Mouse (Mus musculus): ENCODE results near the gene Qrsl1. TPM values are rescaled to one million over a fixed set of nuclear protein-coding genes. Genes with fewer than 3 reads are reported as not detected.

Qrsl1 gene
- polyA plus RNA-seq, 1 experiment, result 20.7 TPM

DNA sequence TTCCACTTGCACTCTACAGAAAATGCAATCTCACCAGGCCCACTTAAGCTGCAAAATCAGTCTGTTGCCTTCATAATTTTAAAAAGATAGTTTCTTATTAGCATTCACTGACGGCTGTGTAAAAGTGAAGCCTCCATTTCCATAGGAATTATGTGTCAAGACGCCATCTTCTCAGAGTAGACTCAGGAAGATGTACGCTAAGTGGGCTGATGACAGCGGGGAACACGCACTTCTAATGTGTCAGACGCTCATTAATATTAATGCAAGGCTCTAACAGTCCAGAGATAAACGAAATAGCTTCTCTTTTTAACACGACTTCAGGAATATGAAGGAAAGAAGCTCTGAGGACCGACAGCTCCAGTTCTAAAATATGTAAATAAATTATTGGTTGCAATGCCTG is 13.9 kb downstream of the Qrsl1 start:
- no peak for DNase-seq (ENCODE audit: extremely low spot score in 1 of 2, low spot score in 1 of 2)

GRCm38 (mm10) chr10:43871458-43871857 is 30.1 kb downstream of the Qrsl1 start:
- no peak for DNase-seq (ENCODE audit: extremely low spot score in 1 of 2, low spot score in 1 of 2)

GRCm38 (mm10) chr10:43870752-43871151 is 30.8 kb downstream of the Qrsl1 start:
- peak in 1 of 2 experiments; percentile 12 for DNase-seq (ENCODE audit: extremely low spot score in 1 of 2, low spot score in 1 of 2)

GRCm38 (mm10) chr10:43856351-43856750 is 45.2 kb downstream of the Qrsl1 start:
- peak in 1 of 2 experiments; percentile 2 for DNase-seq (ENCODE audit: extremely low spot score in 1 of 2, low spot score in 1 of 2)

DNA sequence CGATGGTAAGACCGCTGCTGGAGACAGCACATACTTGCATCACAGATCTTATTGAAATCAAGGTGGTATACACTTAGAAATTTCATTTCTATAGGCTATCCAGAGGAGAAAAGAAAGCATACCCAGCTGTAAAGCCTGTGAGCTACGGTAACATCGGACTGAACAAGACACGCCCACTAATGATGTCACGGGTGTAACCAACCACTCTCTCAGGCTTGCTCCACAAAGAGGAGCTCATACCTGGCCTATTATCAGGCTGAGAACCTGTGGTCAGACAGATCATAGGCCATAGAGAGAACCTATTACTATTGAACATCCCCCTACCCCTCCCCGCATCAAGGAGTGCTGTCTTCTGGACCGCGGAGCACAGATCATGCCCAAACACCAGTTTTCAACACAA is 45.6 kb downstream of the Qrsl1 start:
- DNase-seq (ENCODE audit: extremely low spot score in 1 of 2, low spot score in 1 of 2), result no peak

DNA sequence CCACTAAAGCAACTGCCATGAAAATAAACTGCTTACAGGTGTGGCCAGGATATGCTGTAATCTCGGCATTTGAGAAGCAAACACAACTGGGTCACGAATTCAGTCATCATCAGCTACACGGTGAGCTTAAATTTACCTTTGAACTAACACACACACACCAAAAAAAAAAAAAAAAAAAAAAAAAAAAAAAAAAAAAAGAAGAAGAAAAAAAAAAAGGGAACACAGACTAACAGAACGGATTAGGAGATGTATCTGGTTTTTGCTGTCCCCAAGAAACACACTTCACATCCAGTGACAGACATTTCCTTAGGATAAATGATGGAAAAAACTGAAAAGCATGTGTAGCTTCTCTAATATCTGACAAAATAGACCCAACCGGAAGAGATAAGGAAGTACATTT is 49.6 kb downstream of the Qrsl1 start:
- no peak for DNase-seq (ENCODE audit: extremely low spot score in 1 of 2, low spot score in 1 of 2)

- DNase-seq (ENCODE audit: extremely low spot score in 1 of 2, low spot score in 1 of 2), result no peak
Measured at GRCm38 (mm10) chr10:43849478-43849877, 52.1 kb downstream of the Qrsl1 start.

GRCm38 (mm10) chr10:43846141-43846622 is 55.4 kb downstream of the Qrsl1 start:
- DNase-seq (ENCODE audit: extremely low spot score in 1 of 2, low spot score in 1 of 2), result no peak

DNA sequence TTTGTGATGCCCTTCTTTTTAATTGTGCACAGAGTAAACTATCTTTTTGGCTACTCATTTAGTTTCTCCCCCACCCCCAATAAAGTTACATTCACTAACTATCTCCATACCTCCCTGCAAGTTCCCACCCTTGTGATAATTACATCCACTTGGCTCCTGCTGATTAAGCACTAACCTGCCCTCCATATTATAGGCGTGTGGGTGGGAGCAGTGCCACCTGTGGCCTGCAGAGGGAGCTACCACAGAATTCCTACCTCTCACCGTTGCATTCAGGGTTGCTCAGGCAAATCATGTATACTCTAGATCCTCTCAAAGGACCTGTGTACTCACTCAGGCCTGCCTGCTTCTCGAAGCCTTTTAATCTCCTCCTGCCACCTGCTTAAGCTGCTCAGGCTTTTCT is 56.1 kb downstream of the Qrsl1 start:
- no peak for DNase-seq (ENCODE audit: extremely low spot score in 1 of 2, low spot score in 1 of 2)

GRCm38 (mm10) chr10:43841441-43841840 is 60.1 kb downstream of the Qrsl1 start:
- DNase-seq (ENCODE audit: extremely low spot score in 1 of 2, low spot score in 1 of 2), result no peak

GRCm38 (mm10) chr10:43832868-43833267 is 68.7 kb downstream of the Qrsl1 start:
- peak in 1 of 2 experiments; percentile 17 for DNase-seq (ENCODE audit: extremely low spot score in 1 of 2, low spot score in 1 of 2)

GRCm38 (mm10) chr10:43830251-43831018 is 71.1 kb downstream of the Qrsl1 start:
- DNase-seq (ENCODE audit: extremely low spot score in 1 of 2, low spot score in 1 of 2), result peak in 1 of 2 experiments; percentile 27

- no peak for DNase-seq (ENCODE audit: extremely low spot score in 1 of 2, low spot score in 1 of 2)
Measured at GRCm38 (mm10) chr10:43828686-43829015, 72.9 kb downstream of the Qrsl1 start.

DNA sequence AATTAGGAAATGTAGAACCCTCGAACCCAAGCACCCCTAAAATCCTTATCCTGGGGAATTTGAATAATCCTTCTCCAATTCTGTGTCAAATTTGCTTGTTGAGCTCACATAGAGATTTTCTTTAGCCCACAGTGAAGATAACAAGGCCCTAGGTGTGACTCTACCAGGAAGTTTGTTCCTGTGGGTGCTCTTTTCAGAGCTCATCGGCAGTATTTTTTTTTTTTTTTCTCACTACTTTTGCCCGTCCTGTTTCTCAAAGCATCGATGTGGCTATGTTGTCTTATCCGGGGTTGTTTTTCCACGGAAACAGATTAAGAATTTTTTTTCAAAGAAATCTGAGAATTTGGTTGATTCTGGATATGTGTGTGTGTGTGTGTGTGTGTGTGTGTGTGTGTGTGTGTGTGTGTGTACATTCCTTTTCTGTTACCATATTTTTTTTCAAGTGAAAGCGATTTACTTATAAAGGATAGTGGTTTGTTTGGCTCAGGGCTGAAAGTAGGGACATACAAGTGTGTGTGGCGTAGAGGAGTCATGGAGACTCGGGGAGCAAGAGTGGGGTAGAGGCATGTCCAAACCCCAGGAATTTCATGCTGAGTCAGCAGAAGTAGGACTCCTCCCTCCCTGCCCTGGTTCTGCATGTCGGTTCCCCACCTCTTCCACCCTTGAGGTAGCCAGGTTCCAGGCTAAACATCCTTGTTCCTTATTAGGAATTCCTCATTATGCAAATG is 73.4 kb downstream of the Qrsl1 start:
- DNase-seq (ENCODE audit: extremely low spot score in 1 of 2, low spot score in 1 of 2), result no peak

GRCm38 (mm10) chr10:43826773-43827621 is 74.5 kb downstream of the Qrsl1 start:
- no peak for DNase-seq (ENCODE audit: extremely low spot score in 1 of 2, low spot score in 1 of 2)

- no peak for DNase-seq (ENCODE audit: extremely low spot score in 1 of 2, low spot score in 1 of 2)
Measured at GRCm38 (mm10) chr10:43825696-43826095, 75.8 kb downstream of the Qrsl1 start.

DNA sequence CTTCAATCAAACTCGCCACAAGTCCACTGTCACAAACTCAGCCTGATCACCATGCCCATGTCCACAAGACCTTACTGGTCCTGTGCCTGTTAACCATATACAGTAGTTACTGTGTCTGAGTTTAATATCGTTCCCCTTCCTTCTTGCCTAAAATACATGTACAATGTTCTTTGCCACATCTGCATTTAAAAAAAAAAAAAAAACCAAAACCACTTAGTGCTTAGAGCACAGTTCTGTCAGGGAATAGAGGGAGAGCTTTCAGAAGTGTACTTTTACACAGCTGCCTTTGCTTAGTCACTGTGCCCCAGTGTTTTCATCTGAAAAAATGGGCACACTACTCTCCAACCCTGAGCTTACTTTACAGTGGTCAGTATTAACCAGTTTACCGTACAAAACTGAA is 76.8 kb downstream of the Qrsl1 start:
- DNase-seq (ENCODE audit: extremely low spot score in 1 of 2, low spot score in 1 of 2), result no peak
